Mouse (Mus musculus): ENCODE measurements at regions not wholly inside any gene's neighbourhood (a gene's known extent, or its start where the extent isn't known, plus 50 kb on each side); places are given as distances from the start of the nearest gene placed in this dataset.

DNA sequence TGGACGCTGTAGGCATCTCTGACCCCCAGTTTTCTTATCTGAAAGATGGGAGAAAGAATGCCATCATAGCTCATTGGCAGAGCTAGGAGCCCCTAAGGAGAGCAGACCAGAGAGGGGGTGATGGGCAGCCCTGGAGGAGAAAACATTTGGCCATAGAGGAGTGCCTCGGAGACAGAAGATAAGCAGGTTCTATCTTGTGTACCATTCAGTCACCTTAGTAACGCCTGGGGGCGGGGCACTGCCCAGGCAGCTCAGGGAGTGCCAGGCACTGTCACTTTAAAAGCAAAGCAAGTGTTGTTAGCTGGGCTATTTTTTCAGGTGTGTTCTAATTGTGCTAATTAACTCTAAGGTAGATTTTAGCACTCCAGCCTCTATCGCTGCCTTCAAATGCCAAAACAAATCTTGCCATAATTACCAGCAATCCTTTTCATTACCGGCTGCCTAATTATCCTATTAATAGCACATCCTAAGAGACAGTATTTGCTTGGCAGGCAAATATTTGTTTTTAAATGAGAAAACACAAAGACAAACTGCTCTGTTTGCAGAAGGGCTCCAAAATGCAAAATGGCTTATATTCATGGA, 119.1 kb downstream of the Tle3 start:
- intact Hi-C loops (cut with DNase I): no loop called here
- no peak for DNase-seq (ENCODE audit: low spot score in 2 of 2)

GRCm38 (mm10) chr9:61489983-61490382, 117.8 kb downstream of the Tle3 start:
- no peak for DNase-seq (ENCODE audit: low spot score in 2 of 2)
- intact Hi-C loops (cut with DNase I): no loop called here

- no peak for DNase-seq (ENCODE audit: low spot score in 2 of 2)
- intact Hi-C loops (cut with DNase I): no loop called here
Observed at GRCm38 (mm10) chr9:61489147-61489546, 117.0 kb downstream of the Tle3 start.

DNA sequence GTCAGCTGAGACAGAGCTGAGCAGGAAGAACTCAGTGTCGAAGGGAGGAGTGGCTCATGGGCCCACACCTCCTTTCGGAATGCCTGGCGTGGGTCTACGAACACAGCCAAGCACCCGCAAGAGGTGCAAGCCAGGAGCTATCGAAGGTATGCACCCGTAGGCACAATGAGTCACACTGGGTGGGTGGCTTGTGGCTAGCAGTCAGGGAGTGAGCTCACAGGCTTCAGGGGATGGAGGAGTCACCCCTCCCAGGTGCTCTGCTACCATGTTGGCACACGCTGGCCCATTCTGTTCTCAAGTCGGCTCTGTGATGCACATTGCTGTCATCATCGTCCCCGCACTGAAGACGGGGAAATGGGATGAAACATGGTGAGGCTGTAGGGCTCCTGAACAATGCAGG, 115.7 kb downstream of the Tle3 start:
- peak in 1 of 2 experiments; percentile 30 for DNase-seq (ENCODE audit: low spot score in 2 of 2)
- intact Hi-C loops (cut with DNase I): no loop called here

DNA sequence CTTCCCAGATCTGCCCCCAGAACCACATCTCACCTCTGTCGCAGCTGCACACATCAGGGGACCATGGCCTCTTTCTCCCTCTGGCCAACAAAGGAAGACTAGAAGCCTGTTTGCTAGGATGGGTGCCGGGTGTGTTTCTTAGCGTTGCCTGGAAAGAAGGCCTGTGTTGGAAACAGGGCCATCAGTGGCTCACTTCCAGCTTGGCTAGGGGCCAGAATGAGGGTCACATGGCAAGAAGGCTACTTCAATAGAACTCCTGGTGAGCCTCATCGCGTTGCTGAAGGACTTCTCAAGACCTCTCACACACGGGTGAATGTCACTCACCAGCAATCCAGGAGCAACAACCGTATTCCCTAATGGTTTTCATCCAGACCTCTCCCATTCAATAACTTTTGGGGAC, 115.0 kb downstream of the Tle3 start:
- intact Hi-C loops (cut with DNase I): no loop called here
- DNase-seq (ENCODE audit: low spot score in 2 of 2): no peak

DNA sequence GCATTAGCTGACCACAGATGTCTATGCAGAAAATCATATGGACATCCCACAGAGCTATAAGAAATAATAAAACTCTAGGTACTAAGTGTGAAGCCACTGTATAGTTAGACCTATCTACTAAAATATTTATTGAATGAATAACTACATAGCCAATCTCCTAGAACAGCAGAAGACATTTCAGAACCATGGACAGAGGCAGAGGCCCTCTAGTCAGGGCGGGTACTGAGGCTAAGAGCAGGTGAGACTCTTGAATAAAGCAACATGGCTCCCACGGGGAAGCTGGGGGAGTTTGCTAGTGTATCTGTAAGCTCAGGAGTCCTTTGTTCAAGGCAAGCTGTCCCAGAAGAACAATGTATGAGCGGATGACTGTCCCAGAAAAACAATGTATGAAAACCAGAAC, 112.2 kb downstream of the Tle3 start:
- DNase-seq (ENCODE audit: low spot score in 2 of 2): no peak
- intact Hi-C loops (cut with DNase I): no loop called here

DNA sequence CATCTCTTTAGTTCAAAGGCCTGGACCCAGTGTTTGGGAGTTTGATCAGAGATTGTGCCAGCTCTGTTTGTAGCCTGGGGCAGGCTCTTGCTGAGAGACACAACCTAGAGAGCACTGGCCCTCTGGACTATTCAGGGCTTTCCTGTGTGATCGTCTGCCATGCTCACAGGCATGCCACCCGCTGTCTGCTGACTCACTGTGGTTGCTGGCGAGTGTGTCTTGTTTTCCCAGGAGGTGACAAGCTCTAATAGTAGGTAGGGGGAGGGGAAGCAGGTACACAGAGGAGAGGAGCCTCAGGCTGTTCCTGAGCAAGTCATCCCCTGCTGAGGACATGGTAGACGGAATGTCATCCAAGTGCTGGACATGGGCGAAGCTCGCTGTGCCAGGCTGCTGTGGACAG, 107.5 kb downstream of the Tle3 start:
- DNase-seq (ENCODE audit: low spot score in 2 of 2): no peak
- intact Hi-C loops (cut with DNase I): no loop called here

DNA sequence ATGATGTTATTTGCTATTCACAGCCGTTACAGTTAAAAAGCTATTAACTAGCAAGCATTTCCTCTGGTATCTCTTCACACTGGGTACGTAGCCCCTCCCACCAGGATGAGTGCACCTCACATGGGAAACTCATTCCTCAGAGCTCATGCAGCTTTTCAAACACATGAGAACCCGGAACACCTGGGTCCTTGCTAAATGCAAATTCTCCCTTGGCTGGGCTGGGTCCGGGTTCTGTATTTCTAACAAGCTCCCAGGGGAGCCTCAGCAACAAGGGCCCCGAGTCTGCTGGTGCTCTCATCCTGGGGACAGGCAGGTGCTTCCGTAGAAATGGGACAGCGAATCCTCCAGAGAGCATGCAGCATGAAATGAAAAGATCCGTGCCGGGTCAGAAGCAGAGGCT, 106.7 kb downstream of the Tle3 start:
- intact Hi-C loops (cut with DNase I): no loop called here
- DNase-seq (ENCODE audit: low spot score in 2 of 2): no peak

- DNase-seq (ENCODE audit: low spot score in 2 of 2): no peak
- intact Hi-C loops (cut with DNase I): no loop called here
Observed at GRCm38 (mm10) chr9:61476351-61476750, 104.2 kb downstream of the Tle3 start.

DNA sequence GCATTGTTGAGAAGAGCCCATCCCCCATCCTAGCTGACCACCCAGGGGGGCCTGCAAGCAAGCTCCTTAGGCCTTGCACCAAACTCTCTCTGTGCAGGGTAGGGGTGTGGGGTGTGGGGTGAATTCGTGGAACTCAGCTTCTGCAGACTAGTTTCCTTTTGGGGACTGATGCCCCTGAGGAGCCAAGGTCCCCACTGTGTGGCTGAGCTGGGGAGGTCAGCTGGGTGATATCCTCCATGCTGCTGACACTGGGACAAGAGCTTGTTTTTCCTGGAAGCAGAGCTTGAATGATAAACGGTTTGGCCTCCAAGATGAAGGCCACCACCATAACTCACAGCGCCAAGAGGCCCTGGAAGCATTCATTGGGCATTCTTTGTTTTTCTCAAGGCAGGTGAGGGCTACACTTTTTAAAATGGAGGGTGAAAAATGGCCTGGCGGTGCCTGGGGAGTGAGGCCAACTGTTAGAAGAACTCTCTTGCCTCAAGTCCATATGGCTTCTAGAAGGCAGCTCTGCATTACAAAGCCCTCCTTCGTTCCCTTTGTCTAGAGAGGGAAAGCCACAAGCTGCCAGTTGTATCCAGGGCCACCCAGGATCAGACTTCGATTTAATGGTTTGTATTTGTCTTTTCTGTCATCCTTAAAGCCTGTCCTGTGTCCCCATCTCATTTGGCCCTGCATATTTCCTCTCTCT, 98.8 kb downstream of the Tle3 start:
- DNase-seq (ENCODE audit: low spot score in 2 of 2): no peak
- intact Hi-C loops (cut with DNase I): no loop called here

DNA sequence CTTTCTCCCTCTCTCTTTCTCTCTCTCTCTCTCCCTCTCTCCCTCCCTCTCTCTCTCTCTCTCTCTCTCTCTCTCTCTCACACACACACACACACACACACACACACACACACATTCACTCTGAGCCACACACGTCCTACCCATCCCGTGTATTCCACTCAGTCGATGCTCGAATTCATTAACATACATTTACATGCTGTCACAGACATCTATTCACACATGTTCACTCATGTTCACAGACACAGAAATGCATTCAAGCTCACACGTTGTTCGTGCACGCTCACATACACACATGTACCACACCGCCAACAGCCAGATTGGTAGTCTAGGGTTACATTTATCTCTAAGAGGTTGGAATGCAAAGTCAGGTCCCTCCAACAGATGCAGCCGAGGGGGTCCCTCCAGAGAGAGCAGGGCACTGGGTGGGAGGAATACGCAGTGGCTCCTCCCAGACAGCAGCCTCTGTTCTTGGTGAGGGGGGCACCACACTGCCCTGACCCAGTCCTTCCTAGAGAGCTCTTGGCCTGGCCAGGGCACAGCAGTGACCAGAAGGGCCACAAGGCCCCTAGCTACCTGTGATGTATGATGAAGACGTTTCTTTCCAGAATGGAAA, 96.8 kb downstream of the Tle3 start:
- intact Hi-C loops (cut with DNase I): no loop called here
- DNase-seq (ENCODE audit: low spot score in 2 of 2): no peak

DNA sequence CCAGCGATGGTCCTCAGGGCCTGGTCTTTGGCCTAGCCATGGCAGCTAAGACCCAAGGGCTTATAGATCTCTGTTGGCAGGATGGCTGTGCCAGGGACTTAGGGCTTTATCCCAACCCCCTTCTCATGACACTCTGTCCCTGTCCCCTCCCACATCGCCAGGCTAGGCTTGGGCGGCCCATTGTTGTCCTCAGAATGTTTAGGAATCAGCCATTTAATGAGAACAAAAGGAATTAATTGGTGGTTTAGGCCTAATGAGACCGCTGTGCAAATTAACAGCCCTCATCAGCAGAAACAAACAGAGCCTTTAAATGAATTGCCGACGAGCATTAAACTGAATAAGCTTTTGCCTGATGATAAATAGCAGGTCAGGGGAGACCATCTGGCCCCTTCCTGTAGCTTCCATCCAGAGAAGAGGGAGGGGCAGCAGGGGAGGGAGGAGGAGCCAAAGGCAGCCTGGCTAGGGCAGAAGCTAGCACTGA, 96.2 kb downstream of the Tle3 start:
- DNase-seq (ENCODE audit: low spot score in 2 of 2): no peak
- intact Hi-C loops (cut with DNase I): no loop called here
